Mouse (Mus musculus) T-helper 1 cell (primary cell): ENCODE measurements at regions not wholly inside any gene's neighbourhood (a gene's known extent, or its start where the extent isn't known, plus 50 kb on each side); places are given as distances from the start of the nearest gene placed in this dataset.

Source experiments
- in situ Hi-C: fragments of 300-600 bp; cut with MboI, MseI; formaldehyde crosslinking; loops from one replicate; pipeline ENCODE4 v1.15.1; 2025; ENCODE audit warnings: high pct_unique_total_duplicates

DNA sequence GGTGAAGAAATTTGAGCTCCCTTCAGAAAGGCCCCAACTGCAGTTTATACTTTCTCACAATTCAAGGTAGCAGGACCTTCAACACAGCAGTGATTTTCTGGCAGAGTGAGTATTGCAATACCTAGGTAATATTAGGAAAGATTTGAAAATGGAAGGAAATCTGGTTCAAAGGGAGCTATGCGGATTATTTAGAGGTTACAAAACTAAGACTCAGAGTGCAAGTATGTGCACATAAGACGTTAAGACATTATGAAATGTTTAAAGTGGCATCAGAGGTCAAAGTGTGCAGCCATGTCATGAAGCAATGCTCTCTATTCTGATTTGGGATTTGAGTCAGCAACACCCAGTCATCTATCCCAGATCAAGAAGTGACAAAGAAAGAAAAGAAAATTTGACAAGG, 164.6 kb downstream of the Ptn start:
- in situ Hi-C loops: no loop called here

DNA sequence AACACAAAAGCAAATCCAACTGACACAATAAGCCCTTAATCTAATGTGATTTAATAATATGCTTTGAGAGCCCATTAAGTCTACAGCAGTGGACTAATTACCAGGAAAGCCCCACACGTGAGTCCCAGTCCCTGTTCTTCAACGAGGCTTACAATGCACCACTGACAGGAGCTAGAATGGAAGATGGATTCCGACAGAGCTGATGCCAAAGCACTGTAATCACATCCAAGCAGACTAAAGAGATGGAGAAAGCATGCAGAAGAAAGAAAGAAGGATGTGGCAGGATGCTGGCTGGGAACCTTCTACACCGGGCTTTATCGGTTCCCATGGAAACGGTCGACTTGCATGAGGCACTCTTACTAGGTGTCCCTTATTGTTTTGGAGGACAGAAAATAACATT, 165.1 kb downstream of the Ptn start:
- in situ Hi-C loops: no loop called here

DNA sequence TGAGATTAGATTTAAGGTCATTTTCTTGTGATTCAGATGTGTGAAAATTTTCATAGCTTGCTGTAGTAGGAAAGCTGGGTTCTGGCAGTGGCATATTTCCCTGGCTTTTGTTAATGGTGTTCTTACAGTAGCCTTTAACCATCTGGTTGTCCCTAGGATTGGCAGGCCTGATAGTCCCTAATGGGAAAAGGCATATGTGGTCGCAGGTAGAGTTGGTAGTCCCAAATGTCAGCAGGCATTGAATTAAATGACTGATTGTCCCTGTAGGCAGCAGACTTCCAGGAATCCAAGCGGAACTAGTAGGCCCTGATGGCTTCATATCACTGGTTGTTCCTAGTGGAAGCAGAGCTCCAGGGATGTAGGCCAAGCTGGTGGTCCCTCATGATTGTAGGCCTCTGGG, 173.0 kb downstream of the Ptn start:
- in situ Hi-C loops: no loop called here

DNA sequence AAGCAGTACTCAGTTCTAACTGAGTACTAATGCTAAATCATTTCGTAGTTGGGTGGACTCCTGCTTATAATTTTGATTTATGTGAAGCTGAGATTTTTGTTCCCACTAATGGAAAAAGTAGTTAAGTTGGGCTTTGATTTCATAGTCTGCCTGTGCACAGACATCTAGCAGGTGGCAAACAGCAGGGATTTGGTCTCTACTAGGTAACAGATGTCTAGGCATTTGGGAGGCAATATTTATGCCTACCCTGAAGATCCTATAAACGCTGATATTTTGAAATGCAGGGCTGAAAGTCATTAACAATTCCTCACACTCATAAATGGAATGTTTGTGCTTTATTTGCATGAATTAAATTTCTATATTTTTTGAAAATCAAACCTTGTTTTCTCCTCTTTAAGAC, 182.4 kb downstream of the Ptn start:
- in situ Hi-C loops: loop anchor here (5.0 kb wide), 1 partner anchor 55 kb away; no protein-coding TSS in a partner anchor

DNA sequence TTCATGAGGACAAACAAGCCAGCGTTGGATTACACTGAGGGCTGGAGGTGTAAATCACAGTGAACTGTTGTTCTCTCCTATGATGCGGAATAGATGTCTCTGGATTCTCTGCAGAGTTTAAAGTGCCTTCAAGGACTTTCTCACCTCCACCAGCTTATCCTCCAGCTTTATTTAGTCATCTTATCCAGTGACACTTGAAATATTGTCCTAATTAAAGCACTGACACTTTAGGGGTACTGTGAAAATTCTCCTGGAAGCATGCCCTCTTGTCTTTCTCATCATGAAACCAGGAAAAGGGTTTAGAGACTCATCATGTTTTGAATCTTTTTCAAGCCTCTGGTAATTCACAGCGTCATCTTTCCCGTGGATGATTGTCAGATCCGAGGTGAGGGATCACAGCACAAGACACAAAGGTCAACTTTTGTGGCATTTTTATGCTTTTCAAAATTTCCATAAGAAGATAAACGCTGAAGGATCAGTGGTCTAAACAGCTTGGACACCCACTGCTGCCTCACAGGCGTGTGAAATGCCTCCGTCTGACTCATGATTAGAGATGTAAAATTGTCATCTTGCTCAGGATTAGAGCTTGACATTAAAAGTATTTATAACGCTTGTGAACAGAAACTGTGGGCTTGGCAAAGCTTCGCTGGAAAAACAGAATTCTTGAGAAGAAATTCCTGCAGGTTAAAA, 201.6 kb downstream of the Ptn start:
- in situ Hi-C loops: no loop called here

DNA sequence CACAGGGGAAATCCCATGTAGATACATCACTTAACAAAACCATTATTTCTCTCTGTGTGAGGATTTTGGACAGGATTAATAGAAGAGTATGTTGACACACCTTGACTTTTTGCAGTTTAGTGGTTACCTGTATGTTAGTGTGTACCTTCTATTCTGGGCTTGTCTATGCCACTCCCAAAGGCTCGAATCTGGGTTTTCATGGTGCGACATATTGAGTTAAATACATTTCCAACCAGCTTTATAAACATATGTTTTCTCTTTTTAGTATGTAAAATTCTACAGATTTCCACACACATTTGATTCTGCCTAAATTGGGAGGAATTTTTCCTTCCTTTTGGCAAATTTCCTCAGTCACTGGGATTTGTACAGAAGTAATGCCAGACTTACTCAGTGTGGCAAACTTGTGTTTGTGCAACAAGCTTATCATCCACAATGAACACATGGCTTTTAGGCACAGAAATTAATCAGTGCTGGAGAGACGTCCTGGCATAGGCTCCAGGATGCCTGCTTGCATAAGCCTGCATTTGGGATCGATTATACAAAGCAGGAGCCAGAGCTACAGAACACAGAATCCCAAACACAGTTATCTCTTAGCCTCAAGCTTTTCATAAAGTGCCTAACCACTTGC, 204.3 kb downstream of the Ptn start:
- in situ Hi-C loops: no loop called here

DNA sequence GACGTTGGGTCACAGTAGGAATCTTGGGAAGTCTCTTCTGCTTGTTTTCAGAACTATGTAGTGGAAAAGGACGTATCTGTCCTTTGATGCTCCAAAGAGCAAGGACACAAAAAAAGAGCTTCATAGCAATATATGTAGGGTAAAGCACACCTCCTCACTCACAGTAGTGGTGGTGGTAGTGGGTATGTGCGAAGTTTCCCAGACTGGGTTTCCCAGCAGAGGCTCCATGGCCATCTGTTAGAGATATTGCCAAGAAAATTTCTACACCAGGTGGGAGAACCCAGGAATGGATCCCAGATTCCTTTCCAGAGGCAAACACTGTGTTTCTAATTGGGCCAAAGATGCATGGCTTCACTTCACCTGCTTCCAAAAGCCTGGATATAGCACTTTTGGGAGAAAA, 205.2 kb downstream of the Ptn start:
- in situ Hi-C loops: no loop called here

DNA sequence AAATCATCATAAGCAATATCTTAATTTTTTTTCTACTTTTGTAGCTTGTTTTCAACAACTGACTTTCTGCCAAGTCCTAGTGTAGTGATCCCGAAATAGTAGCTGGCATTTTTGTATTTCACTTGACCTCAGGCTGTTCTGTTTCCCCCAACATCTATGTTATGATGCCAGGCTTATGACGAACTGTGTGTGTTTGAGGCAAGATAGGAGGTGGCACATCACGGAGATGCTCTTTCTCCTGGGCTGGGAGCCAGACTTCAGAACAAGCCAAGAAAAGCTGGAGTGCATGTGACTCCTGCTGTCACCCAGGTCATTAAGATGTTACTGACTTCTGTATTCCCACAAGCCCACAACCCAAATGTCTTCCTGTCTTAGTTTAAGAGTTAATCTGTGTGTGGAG, 208.7 kb downstream of the Chrm2 start:
- in situ Hi-C loops: no loop called here

DNA sequence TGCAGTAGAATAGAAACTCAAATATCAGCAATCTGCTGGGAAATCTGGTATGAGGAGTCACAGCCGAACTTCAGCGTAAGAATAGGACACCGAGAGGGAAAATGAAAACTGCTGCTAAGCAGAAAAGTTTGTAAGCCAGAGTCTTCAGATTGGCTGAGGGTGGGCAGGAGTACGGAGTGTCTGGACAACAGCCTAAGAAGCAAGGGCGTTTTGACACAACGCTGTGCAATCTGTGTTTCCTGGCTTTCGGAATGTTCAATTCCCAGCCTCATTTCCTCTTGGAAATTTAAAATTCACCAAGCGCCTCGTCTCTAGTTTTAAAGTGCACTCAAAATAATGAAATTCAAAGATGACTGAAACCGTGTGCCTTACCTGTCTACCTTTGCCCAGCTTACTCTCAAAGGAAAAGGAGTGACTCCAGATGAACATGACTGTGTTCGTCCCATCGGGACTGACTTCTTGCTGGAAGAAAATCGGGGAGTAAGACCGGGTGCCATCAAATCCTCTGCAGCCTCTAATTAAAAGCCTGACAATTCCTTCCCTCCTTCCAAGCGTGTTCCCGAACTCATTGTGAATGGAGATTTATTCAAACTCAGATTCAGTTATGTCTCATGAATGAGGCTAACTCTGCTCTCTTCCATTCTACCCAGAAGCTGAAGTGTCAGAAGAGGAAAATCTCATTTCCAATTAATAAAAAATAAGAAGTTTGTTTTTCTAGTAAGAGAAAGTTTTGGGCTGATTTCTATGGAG, 203.2 kb downstream of the Chrm2 start:
- in situ Hi-C loops: no loop called here

DNA sequence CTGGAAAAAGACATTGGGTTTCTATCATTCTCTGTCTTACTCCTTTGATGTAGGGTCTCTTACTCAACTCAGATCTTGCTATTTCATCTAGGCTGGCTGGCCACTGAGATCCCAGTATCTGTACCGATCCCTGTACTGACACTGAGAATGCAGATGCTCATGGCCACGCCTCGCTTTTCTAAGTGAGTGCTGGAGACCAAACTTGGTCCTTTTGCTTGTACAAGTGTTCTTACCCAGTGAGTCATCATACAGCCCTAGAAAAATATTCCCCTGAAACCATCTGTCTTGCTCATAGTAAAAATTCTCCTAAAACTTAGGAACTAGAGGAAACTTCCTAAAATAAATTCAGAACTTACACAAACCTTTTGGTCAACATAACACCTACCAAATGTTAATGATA, 193.2 kb downstream of the Chrm2 start:
- in situ Hi-C loops: no loop called here
